Mouse (Mus musculus) intestine, embryonic 16.5 days (tissue): ENCODE results near the gene Rhou. TPM values are rescaled to one million over a fixed set of nuclear protein-coding genes. Genes with fewer than 3 reads are reported as not detected.

Experiments used
- ATAC-seq: fragments of 200-750 bp; cut with Nextera tagmentation; 2 replicates; pipeline ENCODE4 v1.8.0; 2017; ENCODE audit warnings: moderate TSS enrichment, moderate library complexity
- H3K27ac ChIP-seq: fragments of 300-500 bp; sonication (generic); 2 replicates; pipeline ENCODE4 v1.5.1; 2014; ENCODE audit warnings: mild to moderate bottlenecking, low read length
- H3K27me3 ChIP-seq: fragments of 300-500 bp; sonication (generic); replicated peaks from 2 replicates; pipeline ENCODE4 v1.6.1; 2014; ENCODE audit warnings: low read length, control low read depth, mixed read lengths; ENCODE audit not compliant: control insufficient read depth, insufficient read depth
- H3K36me3 ChIP-seq: fragments of 300-500 bp; sonication (generic); 2 replicates; pipeline ENCODE4 v1.6.1; 2014; ENCODE audit warnings: low read length, control low read depth; ENCODE audit not compliant: control insufficient read depth, insufficient read depth
- H3K4me1 ChIP-seq: fragments of 300-500 bp; sonication (generic); 2 replicates; pipeline ENCODE4 v1.6.1; 2014; ENCODE audit warnings: low read length, control low read depth, mixed read lengths; ENCODE audit not compliant: control insufficient read depth, insufficient read depth
- H3K4me2 ChIP-seq: fragments of 300-500 bp; sonication (generic); 2 replicates; pipeline ENCODE4 v1.6.1; 2014; ENCODE audit warnings: low read depth, low read length, control low read depth
- H3K4me3 ChIP-seq: fragments of 300-500 bp; sonication (generic); 2 replicates; pipeline ENCODE4 v1.5.1; 2014; ENCODE audit warnings: mild to moderate bottlenecking, low read length
- H3K9ac ChIP-seq: fragments of 300-500 bp; sonication (generic); 2 replicates; pipeline ENCODE4 v1.6.1; 2014; ENCODE audit warnings: low read depth, low read length
- H3K9me3 ChIP-seq: fragments of 300-500 bp; sonication (generic); 2 replicates; pipeline ENCODE4 v1.6.1; 2016; ENCODE audit warnings: low read length, control low read depth; ENCODE audit not compliant: control insufficient read depth
- WGBS: fragments of 180-500 bp; shearing (Covaris S2); extraction: QIAGEN DNeasy Blood & Tissue Kit; methylation state at CpG from one replicate; pipeline ENCODE4 v1.1.7; 2014; 5-methylcytosine and 5-hydroxymethylcytosine counted together
- polyA plus RNA-seq: library from polyadenylated mRNA; unstranded; fragments of >200 nt; fragmentation: Nextera tagmentation; extraction: Ambion mirVana; gene quantifications from 2 replicates; pipeline ENCODE4 v1.2.1, GENCODE M21; 2015

The Rhou gene
- polyA plus RNA-seq, 1 experiment from 2014 or later: 5.3 TPM

GRCm38 (mm10) chr8:123682073-123682761 lies 28.5 kb downstream of the Rhou start:
- H3K4me1 ChIP-seq: peaks cover 8% of the 10 kb centered on the region; the same call in 1 of the 2 replicates
- no peak overlapping the region; the same call in 1 of the 2 replicates for H3K27ac ChIP-seq
- H3K36me3 ChIP-seq: no peaks in the 10 kb centered on the region
- peak; percentile 78 for ATAC-seq
- peak overlapping the region; percentile 26; the same call in 1 of the 2 replicates for H3K4me2 ChIP-seq
- H3K9me3 ChIP-seq: no peaks in the 10 kb centered on the region
- H3K27me3 ChIP-seq: no peaks in the 10 kb centered on the region
- WGBS: 23% methylated on average over 18 of the region's 18 CpGs
- no peak overlapping the region for H3K9ac ChIP-seq
- H3K4me3 ChIP-seq: no peak overlapping the region

GRCm38 (mm10) chr8:123683321-123683720 lies 29.6 kb downstream of the Rhou start:
- WGBS: 49% methylated on average over 7 of the region's 7 CpGs
- H3K4me2 ChIP-seq: no peak overlapping the region
- no peaks in the 10 kb centered on the region for H3K27me3 ChIP-seq
- peaks cover 8% of the 10 kb centered on the region; the same call in 1 of the 2 replicates for H3K4me1 ChIP-seq
- peak; percentile 60 for ATAC-seq
- no peak overlapping the region for H3K9ac ChIP-seq
- no peak overlapping the region for H3K4me3 ChIP-seq
- no peaks in the 10 kb centered on the region for H3K9me3 ChIP-seq
- peak overlapping the region; percentile 17; the same call in 1 of the 2 replicates for H3K27ac ChIP-seq
- H3K36me3 ChIP-seq: no peaks in the 10 kb centered on the region

GRCm38 (mm10) chr8:123684806-123685205 lies 31.1 kb downstream of the Rhou start:
- WGBS: 84% methylated on average over 7 of the region's 7 CpGs

GRCm38 (mm10) chr8:123685477-123685876 lies 31.7 kb downstream of the Rhou start:
- Histone ChIP-seq H3K4me2 (no peak overlapping the region), H3K9me3 (no peaks in the 10 kb centered on the region), H3K27ac (no peak overlapping the region), H3K4me3 (no peak overlapping the region), H3K9ac (no peak overlapping the region), H3K36me3 (no peaks in the 10 kb centered on the region), H3K27me3 (no peaks in the 10 kb centered on the region), H3K4me1 (peaks cover 8% of the 10 kb centered on the region; the same call in 1 of the 2 replicates)
- WGBS: 64% methylated on average over 4 of the region's 4 CpGs
- ATAC-seq: no peak

More at GRCm38 (mm10) chr8:123684806-123685205, 31.1 kb downstream of the Rhou start:
- Histone ChIP-seq H3K27ac (no peak overlapping the region), H3K9me3 (no peaks in the 10 kb centered on the region), H3K36me3 (no peaks in the 10 kb centered on the region), H3K4me3 (no peak overlapping the region), H3K27me3 (no peaks in the 10 kb centered on the region), H3K4me1 (peaks cover 8% of the 10 kb centered on the region; the same call in 1 of the 2 replicates), H3K4me2 (no peak overlapping the region), H3K9ac (no peak overlapping the region)
- no peak; the same call in 1 of the 2 replicates for ATAC-seq

- Histone ChIP-seq H3K4me2 (no peak overlapping the region), H3K9ac (no peak overlapping the region), H3K27ac (no peak overlapping the region), H3K27me3 (no peaks in the 10 kb centered on the region), H3K36me3 (no peaks in the 10 kb centered on the region), H3K4me1 (peaks cover 2% of the 10 kb centered on the region; the same call in 1 of the 2 replicates), H3K9me3 (no peaks in the 10 kb centered on the region), H3K4me3 (no peak overlapping the region)
- WGBS: 38% methylated on average over 4 of the region's 4 CpGs
- no peak for ATAC-seq
Observed at GRCm38 (mm10) chr8:123687826-123688225, 34.1 kb downstream of the Rhou start.

GRCm38 (mm10) chr8:123692165-123692962 lies 38.6 kb downstream of the Rhou start:
- peaks cover 4% of the 10 kb centered on the region; the same call in 1 of the 2 replicates for H3K4me1 ChIP-seq
- no peak overlapping the region for H3K9ac ChIP-seq
- no peaks in the 10 kb centered on the region for H3K27me3 ChIP-seq
- WGBS: 86% methylated on average over 10 of the region's 10 CpGs
- H3K4me3 ChIP-seq: no peak overlapping the region
- ATAC-seq: no peak
- no peaks in the 10 kb centered on the region for H3K9me3 ChIP-seq
- H3K4me2 ChIP-seq: no peak overlapping the region
- H3K27ac ChIP-seq: no peak overlapping the region
- no peaks in the 10 kb centered on the region for H3K36me3 ChIP-seq

- Histone ChIP-seq H3K4me1 (peaks cover 4% of the 10 kb centered on the region; the same call in 1 of the 2 replicates), H3K9me3 (no peaks in the 10 kb centered on the region), H3K9ac (no peak overlapping the region), H3K4me2 (no peak overlapping the region), H3K36me3 (no peaks in the 10 kb centered on the region), H3K27ac (no peak overlapping the region), H3K4me3 (no peak overlapping the region), H3K27me3 (no peaks in the 10 kb centered on the region)
- peak; percentile 41; the same call in 1 of the 2 replicates for ATAC-seq
- WGBS: 58% methylated on average over 9 of the region's 9 CpGs
Observed at GRCm38 (mm10) chr8:123696167-123696566, 42.4 kb downstream of the Rhou start.

- ATAC-seq: peak; percentile 48
- H3K4me2 ChIP-seq: no peak overlapping the region
- no peaks in the 10 kb centered on the region for H3K9me3 ChIP-seq
- H3K27me3 ChIP-seq: no peaks in the 10 kb centered on the region
- no peak overlapping the region for H3K4me3 ChIP-seq
- H3K36me3 ChIP-seq: no peaks in the 10 kb centered on the region
- 47% methylated on average over 5 of the region's 5 CpGs for WGBS
- H3K4me1 ChIP-seq: peaks cover 13% of the 10 kb centered on the region; the same call in 1 of the 2 replicates
- no peak overlapping the region for H3K27ac ChIP-seq
- H3K9ac ChIP-seq: no peak overlapping the region
Observed at GRCm38 (mm10) chr8:123697329-123697728, 43.6 kb downstream of the Rhou start.

- no peak for ATAC-seq
- Histone ChIP-seq H3K4me1 (peaks cover 16% of the 10 kb centered on the region; the same call in 1 of the 2 replicates), H3K9me3 (no peaks in the 10 kb centered on the region), H3K27ac (no peak overlapping the region), H3K9ac (no peak overlapping the region), H3K36me3 (no peaks in the 10 kb centered on the region), H3K27me3 (no peaks in the 10 kb centered on the region), H3K4me3 (no peak overlapping the region), H3K4me2 (no peak overlapping the region)
- WGBS: 59% methylated on average over 12 of the region's 12 CpGs
Observed at GRCm38 (mm10) chr8:123700399-123701070, 46.8 kb downstream of the Rhou start.
